Mouse (Mus musculus): ENCODE data around the gene Unc80. TPM values are rescaled to one million over a fixed set of nuclear protein-coding genes. Genes with fewer than 3 reads are reported as not detected.

The Unc80 gene
- polyA plus RNA-seq, 1 experiment from 2014 or later: 0.01 TPM

GRCm38 (mm10) chr1:66569736-66570135 is 101.6 kb downstream of the Unc80 start:
- 89% methylated on average over 13 of the region's 13 CpGs for WGBS
- H3K27ac ChIP-seq: no peak overlapping the region
- no peak for ATAC-seq (replicated peaks; ENCODE audit: low FRiP score, low read depth)

GRCm38 (mm10) chr1:66597163-66597788 is 129.1 kb downstream of the Unc80 start:
- Histone ChIP-seq H3K4me1 (replicated peaks; ENCODE audit: insufficient read depth, low read length) (no peaks in the 10 kb centered on the region), H3K27me3 (ENCODE audit: insufficient read depth, low read length) (no peaks in the 10 kb centered on the region), H3K36me3 (ENCODE audit: insufficient read depth, low read length) (no peaks in the 10 kb centered on the region), H3K27ac (no peak overlapping the region), H3K4me2 (ENCODE audit: low read length) (no peak overlapping the region), H3K9ac (ENCODE audit: low read depth, low read length) (no peak overlapping the region), H3K9me3 (replicated peaks; ENCODE audit: low read length) (no peaks in the 10 kb centered on the region), H3K4me3 (replicated peaks; ENCODE audit: low read depth, low read length) (no peak overlapping the region)
- DNase-seq (ENCODE audit: low spot score) (no peak), ATAC-seq (replicated peaks; ENCODE audit: low FRiP score, low read depth) (no peak)
- TF ChIP-seq CTCF (IDR thresholded peaks at IDR 0.05; ENCODE audit: low read depth): no peak

More at GRCm38 (mm10) chr1:66569736-66570135, 101.6 kb downstream of the Unc80 start:
- DNase-seq (ENCODE audit: low spot score): no peak
- Histone ChIP-seq H3K36me3 (ENCODE audit: insufficient read depth, low read length) (no peaks in the 10 kb centered on the region), H3K4me2 (ENCODE audit: low read length) (no peak overlapping the region), H3K4me3 (replicated peaks; ENCODE audit: low read depth, low read length) (no peak overlapping the region), H3K9me3 (replicated peaks; ENCODE audit: low read length) (no peaks in the 10 kb centered on the region), H3K4me1 (replicated peaks; ENCODE audit: insufficient read depth, low read length) (no peaks in the 10 kb centered on the region), H3K27me3 (ENCODE audit: insufficient read depth, low read length) (no peaks in the 10 kb centered on the region), H3K9ac (ENCODE audit: low read depth, low read length) (no peak overlapping the region)
- TF ChIP-seq CTCF (IDR thresholded peaks at IDR 0.05; ENCODE audit: low read depth): no peak

GRCm38 (mm10) chr1:66608304-66608703 is 140.1 kb downstream of the Unc80 start:
- no peak overlapping the region for H3K4me2 ChIP-seq (ENCODE audit: low read length)
- no peak overlapping the region for H3K4me3 ChIP-seq (replicated peaks; ENCODE audit: low read depth, low read length)
- H3K27me3 ChIP-seq (ENCODE audit: insufficient read depth, low read length): no peaks in the 10 kb centered on the region
- DNase-seq (ENCODE audit: low spot score): no peak
- H3K36me3 ChIP-seq (ENCODE audit: insufficient read depth, low read length): no peaks in the 10 kb centered on the region
- no peaks in the 10 kb centered on the region for H3K4me1 ChIP-seq (replicated peaks; ENCODE audit: insufficient read depth, low read length)
- no peaks in the 10 kb centered on the region for H3K9me3 ChIP-seq (replicated peaks; ENCODE audit: low read length)
- ATAC-seq (replicated peaks; ENCODE audit: low FRiP score, low read depth): no peak
- WGBS: 93% methylated on average over 4 of the region's 4 CpGs
- no peak overlapping the region for H3K27ac ChIP-seq
- no peak for TF ChIP-seq CTCF (IDR thresholded peaks at IDR 0.05; ENCODE audit: low read depth)
- H3K9ac ChIP-seq (ENCODE audit: low read depth, low read length): no peak overlapping the region

GRCm38 (mm10) chr1:66617188-66617587 is 149.0 kb downstream of the Unc80 start:
- no peak overlapping the region for H3K4me2 ChIP-seq (ENCODE audit: low read length)
- no peak overlapping the region for H3K4me3 ChIP-seq (replicated peaks; ENCODE audit: low read depth, low read length)
- H3K9ac ChIP-seq (ENCODE audit: low read depth, low read length): no peak overlapping the region
- no peak overlapping the region for H3K27ac ChIP-seq
- DNase-seq (ENCODE audit: low spot score) (no peak), ATAC-seq (replicated peaks; ENCODE audit: low FRiP score, low read depth) (no peak)
- WGBS: 63% methylated on average over 2 of the region's 2 CpGs
- H3K4me1 ChIP-seq (replicated peaks; ENCODE audit: insufficient read depth, low read length): no peaks in the 10 kb centered on the region
- no peak for TF ChIP-seq CTCF (IDR thresholded peaks at IDR 0.05; ENCODE audit: low read depth)
- H3K9me3 ChIP-seq (replicated peaks; ENCODE audit: low read length): no peaks in the 10 kb centered on the region
- no peaks in the 10 kb centered on the region for H3K27me3 ChIP-seq (ENCODE audit: insufficient read depth, low read length)
- no peaks in the 10 kb centered on the region for H3K36me3 ChIP-seq (ENCODE audit: insufficient read depth, low read length)

GRCm38 (mm10) chr1:66638177-66638576 is 170.0 kb downstream of the Unc80 start:
- DNase-seq (ENCODE audit: low spot score): no peak
- H3K9me3 ChIP-seq (replicated peaks; ENCODE audit: low read length): no peaks in the 10 kb centered on the region
- no peak overlapping the region for H3K4me3 ChIP-seq (replicated peaks; ENCODE audit: low read depth, low read length)
- no peak overlapping the region for H3K27ac ChIP-seq
- no peak overlapping the region for H3K9ac ChIP-seq (ENCODE audit: low read depth, low read length)
- H3K36me3 ChIP-seq (ENCODE audit: insufficient read depth, low read length): no peaks in the 10 kb centered on the region
- ATAC-seq (replicated peaks; ENCODE audit: low FRiP score, low read depth): no peak
- 59% methylated on average over 2 of the region's 2 CpGs for WGBS
- no peaks in the 10 kb centered on the region for H3K27me3 ChIP-seq (ENCODE audit: insufficient read depth, low read length)
- H3K4me2 ChIP-seq (ENCODE audit: low read length): no peak overlapping the region
- no peaks in the 10 kb centered on the region for H3K4me1 ChIP-seq (replicated peaks; ENCODE audit: insufficient read depth, low read length)
- no peak for TF ChIP-seq CTCF (IDR thresholded peaks at IDR 0.05; ENCODE audit: low read depth)

- H3K27me3 ChIP-seq (ENCODE audit: insufficient read depth, low read length): no peaks in the 10 kb centered on the region
- H3K4me2 ChIP-seq (ENCODE audit: low read length): no peak overlapping the region
- no peak for ATAC-seq (replicated peaks; ENCODE audit: low FRiP score, low read depth)
- H3K4me3 ChIP-seq (replicated peaks; ENCODE audit: low read depth, low read length): no peak overlapping the region
- no peaks in the 10 kb centered on the region for H3K9me3 ChIP-seq (replicated peaks; ENCODE audit: low read length)
- H3K36me3 ChIP-seq (ENCODE audit: insufficient read depth, low read length): no peaks in the 10 kb centered on the region
- H3K4me1 ChIP-seq (replicated peaks; ENCODE audit: insufficient read depth, low read length): no peaks in the 10 kb centered on the region
- no peak overlapping the region for H3K9ac ChIP-seq (ENCODE audit: low read depth, low read length)
- DNase-seq (ENCODE audit: low spot score): no peak
- no peak overlapping the region for H3K27ac ChIP-seq
- TF ChIP-seq CTCF (IDR thresholded peaks at IDR 0.05; ENCODE audit: low read depth): no peak
Observed at GRCm38 (mm10) chr1:66646894-66647293, 178.7 kb downstream of the Unc80 start.

GRCm38 (mm10) chr1:66649568-66649967 is 181.4 kb downstream of the Unc80 start:
- no peaks in the 10 kb centered on the region for H3K27me3 ChIP-seq (ENCODE audit: insufficient read depth, low read length)
- 87% methylated on average over 6 of the region's 6 CpGs for WGBS
- TF ChIP-seq CTCF (IDR thresholded peaks at IDR 0.05; ENCODE audit: low read depth): no peak

More at GRCm38 (mm10) chr1:66649568-66649967, 181.4 kb downstream of the Unc80 start:
- ATAC-seq (replicated peaks; ENCODE audit: low FRiP score, low read depth) (no peak), DNase-seq (ENCODE audit: low spot score) (no peak)
- Histone ChIP-seq H3K4me1 (replicated peaks; ENCODE audit: insufficient read depth, low read length) (no peaks in the 10 kb centered on the region), H3K9me3 (replicated peaks; ENCODE audit: low read length) (no peaks in the 10 kb centered on the region), H3K4me2 (ENCODE audit: low read length) (no peak overlapping the region), H3K27ac (no peak overlapping the region), H3K36me3 (ENCODE audit: insufficient read depth, low read length) (no peaks in the 10 kb centered on the region), H3K9ac (ENCODE audit: low read depth, low read length) (no peak overlapping the region), H3K4me3 (replicated peaks; ENCODE audit: low read depth, low read length) (no peak overlapping the region)

Measured in kidney, postnatal 0 days (tissue).